ENCODE assay signal across 21 mouse cellular contexts in genomic region chr2:66024837-66025236, GRCm38 (mm10).
DNase-seq lines count a peak whose midpoint lies in the region; TF ChIP-seq lines count a peak whose summit lies in the region.
"Had no signal": no experiment of that assay in that cellular context is flagged by ENCODE, and none has a peak within 500 bp of the region (broad histone marks: within the 10 kb centered on the region; RNA-seq: fewer than 3 reads in every experiment).

No protein-coding gene starts in this region.

- no peaks in the 10 kb centered on the region for H3K27me3 ChIP-seq in CH12.LX (replicated peaks)
- H3K27me3 ChIP-seq: embryonic facial prominence, embryonic 13.5 days; embryonic facial prominence, embryonic 15.5 days; forebrain, embryonic 12.5 days; Patski had no signal

- TF ChIP-seq CTCF in CH12.LX (conservative IDR thresholded peaks at IDR 0.05 in 1 of 2, IDR thresholded peaks at IDR 0.05 in 1 of 2; ENCODE audit: low read depth in 2 of 2, low read length in 2 of 2): no peak

- TF ChIP-seq EP300 in CH12.LX (IDR thresholded peaks at IDR 0.05; ENCODE audit: low read length): no peak

- intact Hi-C loops in heart, postnatal 25 days (cut with DNase I): no loop called here

- H3K79me2 ChIP-seq in CH12.LX (replicated peaks; ENCODE audit: control insufficient read depth, extremely low read depth, insufficient read depth, poor library complexity, severe bottlenecking): no peaks in the 10 kb centered on the region

- in situ Hi-C loops in CH12.LX (cut with MboI; ENCODE audit: low pct_ligation_motif_present, low pct_unique_long_range_greater_than_20kb, low sequenced_read_pairs): no loop called here

- H3K27ac ChIP-seq in CH12.LX (ENCODE audit: insufficient read depth, low read depth): peak overlapping the region; percentile 9; the same call in 1 of the 2 replicates
- H3K27ac ChIP-seq: embryonic facial prominence, embryonic 13.5 days; embryonic facial prominence, embryonic 15.5 days; forebrain, embryonic 10.5 days; forebrain, embryonic 12.5 days had no signal

- peak; percentile 31 for DNase-seq in heart, adult 11 months
- no peak for DNase-seq in heart, postnatal 25 days (ENCODE audit: low spot score)
- DNase-seq in CH12.LX (ENCODE audit: extremely low read depth): no peak
- DNase-seq in Muller cell, postnatal 12 days (ENCODE audit: inconsistent ontology term): peak; percentile 57
- DNase-seq in MN1 (ENCODE audit: low spot score): no peak
- no peak for DNase-seq in cerebellum, postnatal 36 days
- DNase-seq: adrenal gland, adult 8-10 months; adrenal gland, postnatal 14 days; cerebellum, adult 11-12 months; cerebellum, adult 2 months; cerebellum, adult 9-10 months; cerebellum, postnatal 10 days; cerebellum, postnatal 25 days; embryo, embryonic 11 days had no signal

- H3K9me3 ChIP-seq in CH12.LX (replicated peaks; ENCODE audit: low read length): peaks cover 22% of the 10 kb centered on the region
- H3K9me3 ChIP-seq: embryonic facial prominence, embryonic 13.5 days; embryonic facial prominence, embryonic 15.5 days; forebrain, embryonic 12.5 days had no signal

- no peaks in the 10 kb centered on the region; a peak in 1 of 4 replicates for H3K4me1 ChIP-seq in CH12.LX (ENCODE audit: control insufficient read depth in 1 of 2, insufficient read depth in 2 of 2)
- H3K4me1 ChIP-seq: embryonic facial prominence, embryonic 13.5 days; embryonic facial prominence, embryonic 15.5 days had no signal

- TF ChIP-seq RAD21 in CH12.LX (IDR thresholded peaks at IDR 0.05; ENCODE audit: low read depth, low read length): no peak

- no peak overlapping the region for H3K9ac ChIP-seq in CH12.LX (ENCODE audit: insufficient read depth, low read depth)
- H3K9ac ChIP-seq: embryonic facial prominence, embryonic 13.5 days; embryonic facial prominence, embryonic 15.5 days; forebrain, embryonic 12.5 days had no signal

- no peak overlapping the region for H3K4me3 ChIP-seq in CH12.LX (replicated peaks in 1 of 3; ENCODE audit: low read depth in 2 of 3, low read length in 2 of 3, poor library complexity in 1 of 3)
- H3K4me3 ChIP-seq: embryonic facial prominence, embryonic 13.5 days; embryonic facial prominence, embryonic 15.5 days; erythroblast, embryonic 14.5 days; forebrain, embryonic 10.5 days; forebrain, embryonic 12.5 days had no signal

- no peak for TF ChIP-seq POLR2A in CH12.LX (IDR thresholded peaks at IDR 0.05; ENCODE audit: low read depth, low read length)

- peaks cover 3 to 17% of the 10 kb centered on the region in 2 experiments for H3K36me3 ChIP-seq in CH12.LX (replicated peaks in 1 of 2; ENCODE audit: control insufficient read depth in 1 of 2, insufficient read depth in 1 of 2, low read length in 1 of 2)
- H3K36me3 ChIP-seq: embryonic facial prominence, embryonic 15.5 days; G1E had no signal

- dilution Hi-C loops in CH12.LX (cut with MboI; ENCODE audit: extremely low pct_ligation_motif_present, extremely low pct_unique_long_range_greater_than_20kb, low sequenced_read_pairs): no loop called here

- H3K4me2 ChIP-seq in CH12.LX (ENCODE audit: insufficient read depth, low read depth, poor library complexity, severe bottlenecking): peak overlapping the region; percentile 60; the same call in 1 of the 2 replicates
- H3K4me2 ChIP-seq: embryonic facial prominence, embryonic 13.5 days; embryonic facial prominence, embryonic 15.5 days; forebrain, embryonic 12.5 days had no signal

TF ChIP-seq in CH12.LX, 34 proteins besides CTCF, POLR2A, EP300 and RAD21:
- TF ChIP-seq ZMIZ1 (IDR thresholded peaks at IDR 0.05; ENCODE audit: low read depth, low read length) (no peak), MAZ (IDR thresholded peaks at IDR 0.05; ENCODE audit: low read depth, low read length) (no peak), JUN (IDR thresholded peaks at IDR 0.05; ENCODE audit: insufficient read depth, low read depth, low read length) (no peak), CHD2 (IDR thresholded peaks at IDR 0.05; ENCODE audit: low read length) (no peak), JUND (conservative IDR thresholded peaks at IDR 0.05; ENCODE audit: low read depth, low read length) (no peak), ZKSCAN1 (IDR thresholded peaks at IDR 0.05; ENCODE audit: borderline replicate concordance, low read depth, low read length) (no peak), USF2 (conservative IDR thresholded peaks at IDR 0.05; ENCODE audit: low read depth, low read length) (no peak), SMC3 (IDR thresholded peaks at IDR 0.05; ENCODE audit: low read depth, low read length) (no peak), ELF1 (IDR thresholded peaks at IDR 0.05; ENCODE audit: low read depth, low read length) (no peak), NRF1 (IDR thresholded peaks at IDR 0.05; ENCODE audit: low read depth, low read length) (no peak), GABPA (IDR thresholded peaks at IDR 0.05; ENCODE audit: insufficient replicate concordance, low read depth, low read length) (no peak), HCFC1 (IDR thresholded peaks at IDR 0.05; ENCODE audit: low read depth, low read length) (no peak), BHLHE40 (IDR thresholded peaks at IDR 0.05; ENCODE audit: low read depth, low read length) (no peak)

Comparison
In these comparisons a context has a peak if more than half of its experiments do, and no peak if none do; other contexts are left out.
1. DNase-seq: peak in heart, adult 11 months (single experiment) and Muller cell, postnatal 12 days (single experiment); none in heart, postnatal 25 days (single experiment), CH12.LX (single experiment), MN1 (single experiment) and cerebellum, postnatal 36 days (0 of 2).